Mouse (Mus musculus): ENCODE data around the gene Ncf2.

Ncf2 gene

GRCm38 (mm10) chr1:152832316-152832715, 32.3 kb downstream of the Ncf2 start:
- no peak for DNase-seq

- DNase-seq: no peak
Measured at GRCm38 (mm10) chr1:152835061-152835460, 35.1 kb downstream of the Ncf2 start.

GRCm38 (mm10) chr1:152838026-152838702, 38.2 kb downstream of the Ncf2 start:
- no peak for DNase-seq

- DNase-seq: no peak
Measured at GRCm38 (mm10) chr1:152838841-152839240, 38.8 kb downstream of the Ncf2 start.

- DNase-seq: no peak
Measured at GRCm38 (mm10) chr1:152840343-152840742, 40.3 kb downstream of the Ncf2 start.

- DNase-seq: no peak
Measured at GRCm38 (mm10) chr1:152841057-152841456, 41.1 kb downstream of the Ncf2 start.

GRCm38 (mm10) chr1:152844634-152845033, 44.6 kb downstream of the Ncf2 start:
- DNase-seq: no peak

- peak in 1 of 2 experiments; percentile 24 for DNase-seq
Measured at GRCm38 (mm10) chr1:152845211-152845730, 45.3 kb downstream of the Ncf2 start.

- no peak for DNase-seq
Measured at GRCm38 (mm10) chr1:152846856-152847255, 46.9 kb downstream of the Ncf2 start.

GRCm38 (mm10) chr1:152869901-152870300, 69.9 kb downstream of the Ncf2 start:
- DNase-seq: peak in 1 of 2 experiments; percentile 15

GRCm38 (mm10) chr1:152871031-152871430, 71.0 kb downstream of the Ncf2 start:
- DNase-seq: no peak

Data from kidney, postnatal 4 days (tissue).